Mouse (Mus musculus) midbrain, embryonic 10.5 days (tissue): ENCODE data around the gene Sim2. TPM values are rescaled to one million over a fixed set of nuclear protein-coding genes. Genes with fewer than 3 reads are reported as not detected.
A peak's percentile ranks its signal among the peaks of the same experiment; 100 is the strongest.

Experiments
- DNase-seq: peaks from one replicate; pipeline ENCODE4 v3.0.0-alpha.2; 2017; ENCODE audit warnings: low spot score
- H3K27ac ChIP-seq: fragments of 300-500 bp; sonication (generic); replicated peaks from 2 replicates; pipeline ENCODE4 v1.5.1; 2016; ENCODE audit warnings: mild to moderate bottlenecking
- H3K27me3 ChIP-seq: fragments of 300-500 bp; sonication (generic); 2 replicates; pipeline ENCODE4 v1.6.1; 2016; ENCODE audit warnings: low read depth, mild to moderate bottlenecking; ENCODE audit not compliant: poor library complexity, severe bottlenecking
- H3K36me3 ChIP-seq: fragments of 300-500 bp; sonication (generic); 2 replicates; pipeline ENCODE4 v1.6.1; 2016; ENCODE audit warnings: mild to moderate bottlenecking, moderate library complexity
- H3K4me1 ChIP-seq: fragments of 300-500 bp; sonication (generic); 2 replicates; pipeline ENCODE4 v1.6.1; 2016
- H3K4me3 ChIP-seq: fragments of 300-500 bp; sonication (generic); 2 replicates; pipeline ENCODE4 v1.5.1; 2016; ENCODE audit warnings: mild to moderate bottlenecking, moderate library complexity
- H3K9me3 ChIP-seq: fragments of 300-500 bp; sonication (generic); replicated peaks from 2 replicates; pipeline ENCODE4 v1.6.1; 2016; ENCODE audit warnings: mild to moderate bottlenecking
- WGBS: fragments of 180-500 bp; shearing (Covaris S2); methylation state at CpG from one replicate; pipeline ENCODE4 v1.1.7; 2016; 5-methylcytosine and 5-hydroxymethylcytosine counted together
- polyA plus RNA-seq: library from polyadenylated mRNA; unstranded; fragments of >200 nt; fragmentation: Nextera tagmentation; extraction: Ambion mirVana; gene quantifications from 2 replicates; pipeline ENCODE4 v1.2.1, GENCODE M21; 2016

Gene Sim2
- polyA plus RNA-seq, 1 experiment from 2014 or later: 2.9 TPM

DNA sequence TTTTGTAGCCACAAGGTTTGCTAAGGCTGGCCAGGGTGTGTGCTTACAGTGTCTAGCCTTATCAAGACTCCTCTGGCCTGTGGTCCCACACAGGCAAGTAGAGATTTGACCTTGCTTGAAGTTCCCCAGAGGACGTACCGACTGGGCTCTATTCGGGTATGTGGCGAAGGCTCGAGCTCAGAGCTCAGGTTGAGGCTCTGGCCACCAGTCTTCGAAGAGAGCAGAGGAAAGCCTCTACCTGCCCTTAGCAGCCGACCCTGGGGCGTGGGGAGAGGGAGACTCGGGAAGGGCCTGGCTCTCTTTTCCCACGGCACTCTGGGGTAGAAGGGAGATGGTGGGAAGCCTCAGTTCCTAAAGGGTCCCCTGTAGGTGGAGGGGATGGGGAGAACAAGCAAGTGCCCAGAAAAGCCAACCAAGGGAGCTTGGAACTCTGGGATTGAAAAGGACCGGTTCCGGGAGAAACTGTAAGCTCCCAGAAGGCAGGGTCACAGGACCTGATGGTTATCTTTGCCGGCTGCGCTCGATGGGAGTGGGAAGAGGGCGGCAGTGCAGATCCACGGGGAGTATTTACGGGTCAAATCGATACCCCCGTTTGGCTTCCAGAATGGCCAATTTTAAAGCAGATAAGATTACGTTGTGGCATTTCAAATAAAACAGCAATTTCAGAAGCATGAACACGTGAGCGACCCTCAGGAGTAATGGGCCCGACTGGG is 8.6 kb downstream of the Sim2 start:
- H3K27ac ChIP-seq: no peak overlapping the region
- H3K4me1 ChIP-seq: peaks cover 61% of the 10 kb centered on the region
- no peaks in the 10 kb centered on the region for H3K36me3 ChIP-seq
- no peaks in the 10 kb centered on the region for H3K9me3 ChIP-seq
- peaks cover 100% of the 10 kb centered on the region for H3K27me3 ChIP-seq
- peak; percentile 54 for DNase-seq
- under 1% methylated on average over 24 of the region's 24 CpGs for WGBS
- H3K4me3 ChIP-seq: peak overlapping the region; percentile 32

GRCm38 (mm10) chr16:94094251-94095108 is 9.7 kb downstream of the Sim2 start:
- Histone ChIP-seq H3K9me3 (no peaks in the 10 kb centered on the region), H3K36me3 (no peaks in the 10 kb centered on the region), H3K27ac (peak overlapping the region; percentile 28; the same call in 1 of the 2 replicates), H3K4me3 (peak overlapping the region; percentile 32), H3K4me1 (peaks cover 55% of the 10 kb centered on the region), H3K27me3 (peaks cover 100% of the 10 kb centered on the region)
- WGBS: under 1% methylated on average over 48 of the region's 48 CpGs
- DNase-seq: peak; percentile 56

GRCm38 (mm10) chr16:94095109-94095822 is 10.5 kb downstream of the Sim2 start:
- H3K4me1 ChIP-seq: peaks cover 55% of the 10 kb centered on the region
- H3K36me3 ChIP-seq: no peaks in the 10 kb centered on the region
- peaks cover 100% of the 10 kb centered on the region for H3K27me3 ChIP-seq
- H3K27ac ChIP-seq: no peak overlapping the region
- 1% methylated on average over 26 of the region's 26 CpGs for WGBS
- H3K4me3 ChIP-seq: peak overlapping the region; percentile 32; the same call in 1 of the 2 replicates
- peak; percentile 55 for DNase-seq
- no peaks in the 10 kb centered on the region for H3K9me3 ChIP-seq

DNA sequence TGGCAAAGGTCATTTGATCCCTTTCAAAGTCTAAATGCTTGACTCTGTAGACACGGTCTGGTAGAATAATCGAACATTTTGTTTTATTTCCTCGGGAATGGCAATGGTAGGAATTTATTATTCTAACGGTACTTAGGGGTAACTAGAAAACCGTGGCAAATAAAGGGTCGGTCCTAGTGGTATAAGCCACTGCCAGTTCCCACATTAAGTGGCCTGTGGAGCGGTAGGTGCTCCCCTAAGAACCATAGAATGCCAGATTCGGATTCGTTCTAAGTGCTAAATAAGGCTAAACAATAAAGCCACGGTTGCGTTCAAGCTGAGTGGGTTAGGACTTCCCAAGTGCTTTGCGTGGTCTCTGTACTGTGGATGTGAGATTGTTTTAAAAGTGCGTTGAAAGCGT is 11.7 kb downstream of the Sim2 start:
- 2% methylated on average over 14 of the region's 14 CpGs for WGBS
- H3K4me1 ChIP-seq: peaks cover 56% of the 10 kb centered on the region
- H3K4me3 ChIP-seq: no peak overlapping the region
- H3K36me3 ChIP-seq: no peaks in the 10 kb centered on the region
- H3K27me3 ChIP-seq: peaks cover 97% of the 10 kb centered on the region
- no peak overlapping the region for H3K27ac ChIP-seq
- H3K9me3 ChIP-seq: no peaks in the 10 kb centered on the region
- no peak for DNase-seq

- Histone ChIP-seq H3K4me1 (peaks cover 51% of the 10 kb centered on the region), H3K27ac (no peak overlapping the region; the same call in 1 of the 2 replicates), H3K9me3 (no peaks in the 10 kb centered on the region), H3K4me3 (0 out of 2 replicates have a peak overlapping the region, but pooled peaks have one; percentile 0), H3K36me3 (no peaks in the 10 kb centered on the region), H3K27me3 (peaks cover 84% of the 10 kb centered on the region)
- peak; percentile 70 for DNase-seq
- WGBS: 3% methylated on average over 12 of the region's 12 CpGs
These were observed 13.2 kb downstream of the Sim2 start for GRCm38 (mm10) chr16:94097724-94098455.

DNA sequence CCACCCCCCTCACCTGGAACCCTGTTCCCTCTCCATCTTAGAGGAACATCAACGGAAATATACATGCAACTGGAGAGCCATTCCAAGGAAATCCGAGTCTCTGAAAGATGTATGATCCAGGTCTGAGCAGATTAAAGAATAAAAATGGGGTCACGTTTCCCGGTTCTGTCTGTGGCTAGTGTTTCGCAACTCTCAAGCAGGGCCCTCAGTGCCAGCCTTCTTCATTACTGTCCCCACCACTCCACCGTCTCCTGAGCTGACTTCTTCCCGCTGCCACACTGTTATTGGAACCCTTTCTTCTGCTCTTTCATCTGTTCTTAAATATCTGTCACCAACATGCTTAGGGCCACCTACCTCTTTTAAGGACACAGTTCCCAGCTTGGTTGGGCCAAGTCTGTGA is 28.4 kb downstream of the Sim2 start:
- no peak for DNase-seq
- Histone ChIP-seq H3K36me3 (no peaks in the 10 kb centered on the region), H3K27me3 (peaks cover 59% of the 10 kb centered on the region), H3K4me1 (peaks cover 6% of the 10 kb centered on the region), H3K4me3 (no peak overlapping the region), H3K27ac (no peak overlapping the region), H3K9me3 (no peaks in the 10 kb centered on the region)
- 87% methylated on average over 7 of the region's 7 CpGs for WGBS

- peaks cover 69% of the 10 kb centered on the region for H3K27me3 ChIP-seq
- peaks cover 6% of the 10 kb centered on the region for H3K4me1 ChIP-seq
- no peak overlapping the region for H3K4me3 ChIP-seq
- H3K9me3 ChIP-seq: no peaks in the 10 kb centered on the region
- H3K36me3 ChIP-seq: no peaks in the 10 kb centered on the region
- H3K27ac ChIP-seq: no peak overlapping the region
- no peak for DNase-seq
- WGBS: 80% methylated on average over 9 of the region's 9 CpGs
These were observed 30.0 kb downstream of the Sim2 start for GRCm38 (mm10) chr16:94114693-94115092.

DNA sequence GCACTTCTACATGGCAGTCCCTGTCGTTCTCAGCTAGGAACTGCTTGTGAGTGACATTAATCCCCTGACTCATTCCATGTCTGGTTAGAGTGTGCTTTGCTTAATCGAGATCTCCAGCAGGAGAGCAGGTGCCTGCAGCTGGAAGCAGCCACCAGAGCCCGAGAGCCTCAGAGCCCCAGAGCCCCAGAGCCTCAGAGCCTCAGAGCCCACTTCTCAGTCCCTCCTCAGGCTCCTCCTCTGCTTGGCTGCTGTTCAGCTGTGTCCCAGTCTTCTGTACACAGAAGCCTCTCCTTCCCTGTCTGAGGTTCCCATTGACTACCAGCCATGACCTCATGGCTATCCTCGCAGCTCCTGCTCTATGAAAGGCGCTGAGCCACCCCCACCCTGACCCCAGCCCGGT is 32.6 kb downstream of the Sim2 start:
- 61% methylated on average over 6 of the region's 6 CpGs for WGBS
- DNase-seq: no peak
- Histone ChIP-seq H3K27ac (0 out of 2 replicates have a peak overlapping the region, but pooled peaks have one; percentile 9), H3K9me3 (no peaks in the 10 kb centered on the region), H3K4me3 (no peak overlapping the region), H3K36me3 (no peaks in the 10 kb centered on the region), H3K27me3 (peaks cover 86% of the 10 kb centered on the region), H3K4me1 (peaks cover 11% of the 10 kb centered on the region)

DNA sequence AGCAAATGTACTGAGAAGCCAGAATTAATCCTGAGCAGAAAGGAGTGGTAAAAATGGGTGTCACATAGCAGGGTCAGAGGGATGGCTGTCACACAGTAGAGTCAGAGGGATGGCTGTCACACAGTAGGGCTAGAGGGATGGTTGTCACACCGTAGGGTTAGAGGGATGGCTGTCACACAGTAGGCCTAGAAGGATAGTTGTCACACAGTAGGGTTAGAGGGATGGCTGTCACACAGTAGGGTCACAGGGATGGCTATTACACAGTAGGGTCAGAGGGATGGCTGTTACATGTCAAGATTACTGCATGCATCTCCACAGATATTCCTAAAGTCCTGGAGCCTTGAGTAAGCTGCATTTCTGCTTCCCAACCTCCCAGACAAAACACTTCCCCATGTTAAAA is 33.7 kb downstream of the Sim2 start:
- DNase-seq: no peak

GRCm38 (mm10) chr16:94122347-94122746 is 37.6 kb downstream of the Sim2 start:
- Histone ChIP-seq H3K9me3 (no peaks in the 10 kb centered on the region), H3K4me1 (peaks cover 28% of the 10 kb centered on the region), H3K36me3 (no peaks in the 10 kb centered on the region), H3K27ac (no peak overlapping the region), H3K4me3 (no peak overlapping the region), H3K27me3 (peaks cover 100% of the 10 kb centered on the region)
- no peak for DNase-seq
- 92% methylated on average over 3 of the region's 3 CpGs for WGBS

More for the DNA sequence above, 33.7 kb downstream of the Sim2 start:
- no peaks in the 10 kb centered on the region for H3K36me3 ChIP-seq
- H3K27me3 ChIP-seq: peaks cover 86% of the 10 kb centered on the region
- peaks cover 11% of the 10 kb centered on the region for H3K4me1 ChIP-seq
- H3K27ac ChIP-seq: no peak overlapping the region
- H3K9me3 ChIP-seq: no peaks in the 10 kb centered on the region
- 94% methylated on average over 1 of the region's 1 CpGs for WGBS
- no peak overlapping the region for H3K4me3 ChIP-seq

DNA sequence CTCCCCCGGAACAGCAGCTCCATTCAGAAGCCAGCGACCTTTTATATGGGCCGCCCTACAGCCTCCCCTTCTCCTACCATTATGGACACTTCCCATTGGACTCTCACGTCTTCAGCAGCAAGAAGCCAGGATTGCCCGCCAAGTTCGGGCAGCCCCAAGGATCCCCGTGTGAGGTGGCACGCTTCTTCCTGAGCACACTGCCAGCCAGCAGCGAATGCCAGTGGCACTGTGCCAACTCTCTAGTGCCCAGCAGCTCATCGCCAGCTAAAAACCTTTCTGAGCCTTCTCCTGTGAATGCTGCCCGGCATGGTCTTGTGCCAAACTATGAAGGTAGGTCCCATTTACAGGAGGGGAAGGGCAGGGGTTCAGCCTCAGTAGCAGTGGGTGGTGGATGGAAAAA is 38.5 kb downstream of the Sim2 start:
- Histone ChIP-seq H3K27ac (no peak overlapping the region), H3K36me3 (no peaks in the 10 kb centered on the region), H3K4me3 (no peak overlapping the region), H3K9me3 (no peaks in the 10 kb centered on the region), H3K4me1 (peaks cover 34% of the 10 kb centered on the region), H3K27me3 (peaks cover 99% of the 10 kb centered on the region)
- 83% methylated on average over 11 of the region's 11 CpGs for whole genome bisulfite sequencing
- no peak for DNase-seq
